In the genomic region with DNA sequence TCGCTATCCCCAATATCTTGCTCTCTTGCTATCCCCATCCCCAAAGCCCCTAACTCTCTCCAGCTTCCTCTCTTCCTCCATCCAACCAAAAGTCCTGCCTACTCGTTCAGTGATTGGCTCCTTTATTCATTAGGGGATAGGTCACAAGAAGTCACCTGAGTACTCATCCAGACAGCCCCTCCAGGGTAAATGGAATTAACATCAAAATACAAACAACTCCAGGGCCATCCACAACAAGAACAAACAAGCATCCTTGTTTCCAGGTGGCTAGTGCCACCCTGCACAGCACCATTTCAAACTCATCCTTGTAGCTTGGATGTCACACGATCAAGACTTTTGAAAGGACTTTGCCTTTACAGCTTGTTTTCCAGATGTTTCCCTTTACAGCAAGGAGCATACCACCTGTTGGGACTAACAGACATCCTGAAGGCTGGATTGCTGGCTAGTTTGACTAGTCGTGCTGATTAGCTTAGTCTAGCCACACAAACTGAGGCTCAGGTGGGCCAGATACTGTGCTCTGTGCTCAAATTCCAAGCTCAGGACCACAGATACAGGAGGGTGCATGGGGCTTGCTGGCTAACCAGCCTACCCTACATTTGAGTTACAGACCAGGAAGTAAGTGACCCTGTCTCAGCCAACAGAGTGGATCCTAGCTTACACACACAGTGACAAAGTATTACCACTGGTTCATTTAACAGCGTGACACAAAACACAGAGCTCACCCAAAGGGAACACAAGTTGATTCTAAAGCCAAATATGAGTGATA, we compare ENCODE assay signal across 30 mouse cellular contexts.
DNase-seq lines count a peak whose midpoint lies in the region; ATAC-seq and TF ChIP-seq lines count a peak whose summit lies in the region.
"Had no signal": no experiment of that assay in that cellular context is flagged by ENCODE, and none has a peak within 500 bp of the region (broad histone marks: within the 10 kb centered on the region; RNA-seq: fewer than 3 reads in every experiment).

No protein-coding gene starts in this region.

- no peaks in the 10 kb centered on the region for H3K9me3 ChIP-seq in heart, embryonic 16.5 days (replicated peaks; ENCODE audit: control insufficient read depth, low read length)
- H3K9me3 ChIP-seq in ES-Bruce4 (replicated peaks; ENCODE audit: control insufficient read depth, insufficient read depth, low read length, poor library complexity, severe bottlenecking), result peaks cover 32% of the 10 kb centered on the region
- H3K9me3 ChIP-seq in stomach, postnatal 0 days (ENCODE audit: control insufficient read depth, low read length), result no peaks in the 10 kb centered on the region
- H3K9me3 ChIP-seq: embryonic facial prominence, embryonic 13.5 days; forebrain, embryonic 12.5 days; hindbrain, embryonic 10.5 days; hindbrain, embryonic 15.5 days; limb, embryonic 10.5 days; limb, embryonic 15.5 days; liver, embryonic 13.5 days; stomach, embryonic 15.5 days had no signal

- no peak for TF ChIP-seq CTCF in ES-Bruce4 (IDR thresholded peaks at IDR 0.05; ENCODE audit: low read depth, low read length)
- TF ChIP-seq CTCF in cerebellum, adult 2 months (IDR thresholded peaks at IDR 0.05; ENCODE audit: borderline replicate concordance, insufficient read depth, low read depth, low read length), result no peak
- TF ChIP-seq CTCF in stomach, postnatal 0 days (IDR thresholded peaks at IDR 0.05; ENCODE audit: low read depth), result no peak

- H3K36me3 ChIP-seq in heart, embryonic 16.5 days (ENCODE audit: control insufficient read depth, insufficient read depth), result no peaks in the 10 kb centered on the region
- peaks cover 5% of the 10 kb centered on the region; the same call in 1 of the 2 replicates for H3K36me3 ChIP-seq in ES-Bruce4 (ENCODE audit: control insufficient read depth, insufficient read depth, low read length, poor library complexity, severe bottlenecking)
- H3K36me3 ChIP-seq in stomach, postnatal 0 days (ENCODE audit: control insufficient read depth, insufficient read depth, low read length), result no peaks in the 10 kb centered on the region
- H3K36me3 ChIP-seq: embryonic facial prominence, embryonic 13.5 days; forebrain, embryonic 12.5 days; hindbrain, embryonic 10.5 days; hindbrain, embryonic 15.5 days; limb, embryonic 10.5 days; limb, embryonic 15.5 days; liver, embryonic 13.5 days; stomach, embryonic 15.5 days had no signal

- no peak for TF ChIP-seq EP300 in ES-Bruce4 (IDR thresholded peaks at IDR 0.05; ENCODE audit: insufficient read depth, low read depth, low read length)
- no peak for TF ChIP-seq EP300 in stomach, postnatal 0 days (optimal IDR thresholded peaks at IDR 0.05)

- no peak for TF ChIP-seq POLR2A in ES-Bruce4 (IDR thresholded peaks at IDR 0.05; ENCODE audit: insufficient read depth, low read length)
- TF ChIP-seq POLR2A in cerebellum, adult 2 months (IDR thresholded peaks at IDR 0.05; ENCODE audit: borderline replicate concordance, insufficient read depth, low read length), result no peak

- peaks cover 15% of the 10 kb centered on the region for H3K4me1 ChIP-seq in heart, embryonic 16.5 days (ENCODE audit: control insufficient read depth, insufficient read depth, low read length)
- peaks cover 3% of the 10 kb centered on the region for H3K4me1 ChIP-seq in ES-Bruce4 (ENCODE audit: control insufficient read depth, insufficient read depth, low read length)
- peaks cover 9% of the 10 kb centered on the region for H3K4me1 ChIP-seq in brown adipose tissue, adult 24 weeks (ENCODE audit: control insufficient read depth, insufficient read depth, insufficient read length, low read length)
- H3K4me1 ChIP-seq in cerebellum, adult 2 months (ENCODE audit: control insufficient read depth, insufficient read depth, low read length), result no peaks in the 10 kb centered on the region
- H3K4me1 ChIP-seq in stomach, postnatal 0 days (replicated peaks; ENCODE audit: control insufficient read depth, insufficient read depth), result no peaks in the 10 kb centered on the region
- H3K4me1 ChIP-seq: hindbrain, embryonic 15.5 days; liver, embryonic 13.5 days had no signal

- no peak for ATAC-seq in heart, embryonic 16.5 days (replicated peaks; ENCODE audit: extremely low read depth, insufficient read depth, low FRiP score)
- ATAC-seq in stomach, postnatal 0 days (ENCODE audit: low FRiP score, low TSS enrichment), result no peak
- ATAC-seq: forebrain, postnatal 0 days; inflammation-experienced regulatory T-cells, adult 6 months had no signal

- DNase-seq in heart, adult 11 months, result peak; percentile 90
- no peak for DNase-seq in heart, postnatal 36 days
- DNase-seq in heart, adult 18-20 months, result no peak
- no peak for DNase-seq in cerebellum, adult 2 months
- no peak for DNase-seq in stomach, postnatal 0 days (ENCODE audit: low spot score)
- DNase-seq: adrenal gland, postnatal 10 days; cerebellum, adult 11 months; cerebellum, adult 9-11 months; forebrain, postnatal 0 days; gastrocnemius, postnatal 14 days; kidney, adult 11 months; kidney, postnatal 14 days; layer of hippocampus, adult 9-11 months; liver, embryonic 13.5 days; lung, adult 2 months; right cerebral cortex, postnatal 25 days; thymus, postnatal 14 days had no signal

- no peak overlapping the region for H3K4me3 ChIP-seq in heart, embryonic 16.5 days (ENCODE audit: low read length)
- no peak overlapping the region for H3K4me3 ChIP-seq in ES-Bruce4 (ENCODE audit: low read depth, low read length)
- H3K4me3 ChIP-seq in brown adipose tissue, adult 24 weeks (ENCODE audit: insufficient read depth, low read depth, low read length), result no peak overlapping the region
- H3K4me3 ChIP-seq in cerebellum, adult 2 months (replicated peaks; ENCODE audit: insufficient read depth, low read depth, low read length), result no peak overlapping the region
- no peak overlapping the region for H3K4me3 ChIP-seq in stomach, postnatal 0 days (ENCODE audit: low read depth, low read length)
- H3K4me3 ChIP-seq: embryonic facial prominence, embryonic 13.5 days; erythroblast, embryonic 14.5 days; forebrain, embryonic 12.5 days; hindbrain, embryonic 10.5 days; hindbrain, embryonic 15.5 days; limb, embryonic 10.5 days; limb, embryonic 15.5 days; liver, embryonic 13.5 days; stomach, embryonic 15.5 days had no signal

- peak overlapping the region; percentile 32; the same call in 1 of the 2 replicates for H3K27ac ChIP-seq in heart, embryonic 16.5 days (ENCODE audit: low read length)
- H3K27ac ChIP-seq in ES-Bruce4 (ENCODE audit: insufficient read depth, low read length), result peak overlapping the region; percentile 99
- H3K27ac ChIP-seq in brown adipose tissue, adult 24 weeks (replicated peaks; ENCODE audit: low read depth, low read length), result peak overlapping the region; percentile 37
- H3K27ac ChIP-seq in cerebellum, adult 2 months (ENCODE audit: insufficient read depth, low read length), result no peak overlapping the region
- H3K27ac ChIP-seq in stomach, postnatal 0 days (replicated peaks), result no peak overlapping the region
- H3K27ac ChIP-seq: embryonic facial prominence, embryonic 13.5 days; forebrain, embryonic 12.5 days; hindbrain, embryonic 10.5 days; hindbrain, embryonic 15.5 days; limb, embryonic 10.5 days; limb, embryonic 15.5 days; liver, embryonic 13.5 days; stomach, embryonic 15.5 days had no signal

- H3K9ac ChIP-seq in heart, embryonic 16.5 days (ENCODE audit: low read length), result no peak overlapping the region
- H3K9ac ChIP-seq in ES-Bruce4 (ENCODE audit: low read depth, poor library complexity, severe bottlenecking), result no peak overlapping the region
- no peak overlapping the region for H3K9ac ChIP-seq in stomach, postnatal 0 days (ENCODE audit: low read length)
- H3K9ac ChIP-seq: embryonic facial prominence, embryonic 13.5 days; forebrain, embryonic 12.5 days; forebrain, postnatal 0 days; hindbrain, embryonic 15.5 days; limb, embryonic 15.5 days; liver, embryonic 13.5 days; stomach, embryonic 15.5 days had no signal

- 76% methylated on average over 5 of the region's 5 CpGs for WGBS in heart, embryonic 16.5 days
- 83% methylated on average over 5 of the region's 5 CpGs for WGBS in cerebellum, adult 2 months
- WGBS in stomach, postnatal 0 days, result 69% methylated on average over 5 of the region's 5 CpGs

- no peaks in the 10 kb centered on the region for H3K27me3 ChIP-seq in heart, embryonic 16.5 days (ENCODE audit: control insufficient read depth, insufficient read depth, low read length)
- no peaks in the 10 kb centered on the region for H3K27me3 ChIP-seq in ES-Bruce4 (ENCODE audit: control insufficient read depth, insufficient read depth, low read length, poor library complexity, severe bottlenecking)
- H3K27me3 ChIP-seq in cerebellum, adult 2 months (ENCODE audit: control insufficient read depth, insufficient read depth, low read length), result no peaks in the 10 kb centered on the region
- no peaks in the 10 kb centered on the region for H3K27me3 ChIP-seq in stomach, postnatal 0 days (ENCODE audit: control insufficient read depth, insufficient read depth, low read length)
- H3K27me3 ChIP-seq: embryonic facial prominence, embryonic 13.5 days; forebrain, embryonic 12.5 days; hindbrain, embryonic 15.5 days; limb, embryonic 15.5 days; liver, embryonic 13.5 days; stomach, embryonic 15.5 days had no signal

- intact Hi-C loops in heart, postnatal 36 days (cut with DNase I), result loop anchor here (2.0 kb wide), 1 partner anchor 39 kb away; no protein-coding TSS in a partner anchor

- no peak overlapping the region for H3K4me2 ChIP-seq in heart, embryonic 16.5 days (ENCODE audit: low read depth, low read length)
- H3K4me2 ChIP-seq in stomach, postnatal 0 days (replicated peaks; ENCODE audit: low read depth), result no peak overlapping the region
- H3K4me2 ChIP-seq: embryonic facial prominence, embryonic 13.5 days; forebrain, embryonic 12.5 days; hindbrain, embryonic 15.5 days; limb, embryonic 15.5 days; liver, embryonic 13.5 days; midbrain, embryonic 11.5 days; stomach, embryonic 15.5 days had no signal

Comparison
In these comparisons a context has a peak if more than half of its experiments do, and no peak if none do; other contexts are left out.
1. H3K27ac ChIP-seq: peak in heart, embryonic 16.5 days (single experiment), ES-Bruce4 (single experiment) and brown adipose tissue, adult 24 weeks (single experiment); none in cerebellum, adult 2 months (single experiment) and stomach, postnatal 0 days (single experiment).